Mouse (Mus musculus) heart, embryonic 16.5 days (tissue): ENCODE results near the gene Dnajb12. TPM values are rescaled to one million over a fixed set of nuclear protein-coding genes. Genes with fewer than 3 reads are reported as not detected.
A peak's percentile ranks its signal among the peaks of the same experiment; 100 is the strongest.

Source experiments
- ATAC-seq: fragments of 200-750 bp; cut with Nextera tagmentation; replicated peaks from 2 replicates; pipeline ENCODE4 v1.8.0; 2017; ENCODE audit warnings: moderate number of reproducible peaks; ENCODE audit not compliant: insufficient read depth, low FRiP score; ENCODE audit errors: extremely low read depth
- H3K27ac ChIP-seq: fragments of 300-500 bp; sonication (generic); 2 replicates; pipeline ENCODE4 v1.5.1; 2014; ENCODE audit warnings: mild to moderate bottlenecking, low read length, control low read depth, moderate library complexity
- H3K27me3 ChIP-seq: fragments of 300-500 bp; sonication (generic); 2 replicates; pipeline ENCODE4 v1.6.1; 2014; ENCODE audit warnings: low read length, mixed read lengths; ENCODE audit not compliant: control insufficient read depth, insufficient read depth
- H3K36me3 ChIP-seq: fragments of 300-500 bp; sonication (generic); 2 replicates; pipeline ENCODE4 v1.6.1; 2014; ENCODE audit not compliant: control insufficient read depth, insufficient read depth
- H3K4me1 ChIP-seq: fragments of 300-500 bp; sonication (generic); 2 replicates; pipeline ENCODE4 v1.6.1; 2014; ENCODE audit warnings: low read length, mixed read lengths; ENCODE audit not compliant: control insufficient read depth, insufficient read depth
- H3K4me2 ChIP-seq: fragments of 300-500 bp; sonication (generic); 2 replicates; pipeline ENCODE4 v1.6.1; 2014; ENCODE audit warnings: low read depth, mild to moderate bottlenecking, control low read depth, low read length
- H3K4me3 ChIP-seq: fragments of 300-500 bp; sonication (generic); 2 replicates; pipeline ENCODE4 v1.5.1; 2014; ENCODE audit warnings: mild to moderate bottlenecking, control low read depth, low read length
- H3K9ac ChIP-seq: fragments of 300-500 bp; sonication (generic); 2 replicates; pipeline ENCODE4 v1.6.1; 2014; ENCODE audit warnings: low read length, control low read depth
- H3K9me3 ChIP-seq: fragments of 300-500 bp; sonication (generic); replicated peaks from 2 replicates; pipeline ENCODE4 v1.6.1; 2016; ENCODE audit warnings: low read length; ENCODE audit not compliant: control insufficient read depth
- WGBS: fragments of 180-500 bp; shearing (Covaris S2); extraction: QIAGEN DNeasy Blood & Tissue Kit; methylation state at CpG from one replicate; pipeline ENCODE4 v1.1.7; 2014; 5-methylcytosine and 5-hydroxymethylcytosine counted together
- polyA plus RNA-seq: library from polyadenylated mRNA; unstranded; fragments of >200 nt; fragmentation: Nextera tagmentation; extraction: Ambion mirVana; gene quantifications from 2 replicates; pipeline ENCODE4 v1.2.1, GENCODE M21; 2015

Gene Dnajb12
- polyA plus RNA-seq, 1 experiment from 2014 or later: 26.3 TPM

DNA sequence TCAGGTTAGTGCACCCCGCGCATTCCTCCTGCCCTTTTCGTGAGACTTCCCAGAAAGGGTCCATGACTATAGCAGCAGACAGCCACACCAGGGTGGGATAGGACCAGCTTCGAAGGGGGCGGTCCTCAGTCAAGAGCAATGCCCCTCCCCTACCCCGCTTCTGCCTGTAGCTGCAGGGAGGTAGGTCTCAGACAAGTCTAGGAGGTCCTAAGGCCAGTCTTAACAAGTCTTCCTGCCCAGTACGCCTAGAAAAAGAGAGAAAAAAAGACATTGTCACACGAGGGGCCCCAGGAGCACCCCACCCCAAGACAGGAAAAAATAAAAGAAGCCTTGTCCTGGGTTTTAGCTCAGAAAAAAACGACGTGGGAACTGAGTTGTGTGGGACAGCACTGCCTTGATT is 37.3 kb downstream of the Dnajb12 start:
- ATAC-seq: peak; percentile 86
- H3K27me3 ChIP-seq: no peaks in the 10 kb centered on the region
- peak overlapping the region; percentile 98 for H3K27ac ChIP-seq
- WGBS: 2% methylated on average over 10 of the region's 10 CpGs
- H3K9me3 ChIP-seq: no peaks in the 10 kb centered on the region
- H3K4me3 ChIP-seq: peak overlapping the region; percentile 36
- H3K4me1 ChIP-seq: peaks cover 46% of the 10 kb centered on the region
- no peaks in the 10 kb centered on the region for H3K36me3 ChIP-seq
- H3K4me2 ChIP-seq: peak overlapping the region; percentile 70
- peak overlapping the region; percentile 70 for H3K9ac ChIP-seq

GRCm38 (mm10) chr10:59918111-59918510 is 38.8 kb downstream of the Dnajb12 start:
- peaks cover 46% of the 10 kb centered on the region for H3K4me1 ChIP-seq
- H3K4me3 ChIP-seq: no peak overlapping the region
- no peaks in the 10 kb centered on the region for H3K9me3 ChIP-seq
- no peak overlapping the region for H3K27ac ChIP-seq
- no peak overlapping the region for H3K4me2 ChIP-seq
- WGBS: 89% methylated on average over 4 of the region's 4 CpGs
- no peak for ATAC-seq
- H3K27me3 ChIP-seq: no peaks in the 10 kb centered on the region
- no peaks in the 10 kb centered on the region for H3K36me3 ChIP-seq
- no peak overlapping the region for H3K9ac ChIP-seq

- Histone ChIP-seq H3K9me3 (no peaks in the 10 kb centered on the region), H3K27ac (peak overlapping the region; percentile 91), H3K36me3 (no peaks in the 10 kb centered on the region), H3K27me3 (no peaks in the 10 kb centered on the region), H3K4me3 (no peak overlapping the region), H3K9ac (no peak overlapping the region; the same call in 1 of the 2 replicates), H3K4me2 (no peak overlapping the region), H3K4me1 (peaks cover 52% of the 10 kb centered on the region)
- WGBS: 44% methylated on average over 15 of the region's 15 CpGs
- no peak for ATAC-seq
These were observed 40.3 kb downstream of the Dnajb12 start for GRCm38 (mm10) chr10:59919494-59920181.

GRCm38 (mm10) chr10:59920485-59920809 is 41.1 kb downstream of the Dnajb12 start:
- H3K27me3 ChIP-seq: no peaks in the 10 kb centered on the region
- peak overlapping the region; percentile 91 for H3K27ac ChIP-seq
- no peaks in the 10 kb centered on the region for H3K9me3 ChIP-seq
- no peaks in the 10 kb centered on the region for H3K36me3 ChIP-seq
- WGBS: 30% methylated on average over 7 of the region's 7 CpGs
- peak overlapping the region; percentile 52 for H3K4me3 ChIP-seq
- peak overlapping the region; percentile 68 for H3K9ac ChIP-seq
- peak overlapping the region; percentile 76 for H3K4me2 ChIP-seq
- H3K4me1 ChIP-seq: peaks cover 49% of the 10 kb centered on the region
- ATAC-seq: no peak

DNA sequence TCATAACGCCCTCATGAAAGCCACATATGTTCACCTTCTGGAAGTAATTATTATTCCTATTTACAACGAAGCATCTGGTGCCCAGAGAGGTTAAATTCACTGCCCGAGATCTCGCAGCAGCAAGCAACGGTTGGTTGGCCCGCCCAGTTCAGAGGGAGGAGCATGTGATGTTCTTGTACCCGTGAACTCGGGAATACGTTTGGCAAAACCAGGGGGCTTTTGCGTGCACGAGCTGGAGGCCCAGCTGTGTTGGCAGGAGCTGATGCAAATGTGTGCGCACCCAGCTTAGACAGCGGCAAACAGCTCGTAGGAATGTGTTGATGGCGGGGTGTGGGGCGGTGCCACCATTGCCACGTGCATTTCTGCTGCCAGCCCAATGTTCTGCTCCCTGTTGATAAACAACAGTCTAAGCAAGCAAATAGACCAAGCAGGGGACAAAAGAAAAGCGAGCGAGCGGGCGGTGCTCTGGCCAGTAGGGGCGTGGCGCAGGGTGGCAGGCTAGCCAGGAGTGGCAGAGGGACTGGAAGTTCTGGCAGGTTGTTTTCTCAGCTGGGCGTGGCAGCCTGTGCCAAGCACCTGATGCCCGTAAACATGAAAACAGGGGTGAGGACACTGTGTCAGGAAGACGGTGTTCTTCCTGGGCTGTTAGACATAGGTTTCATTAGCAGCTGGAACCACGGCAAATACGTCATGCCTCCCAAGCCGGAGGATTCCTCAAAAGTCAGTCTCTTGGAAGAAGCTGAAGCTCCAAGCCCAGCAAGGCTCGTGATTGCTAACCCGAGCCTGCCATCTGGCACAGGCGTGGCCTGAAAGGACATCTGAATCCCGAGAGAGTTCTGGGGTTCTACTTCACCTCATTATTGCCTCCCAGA is 41.7 kb downstream of the Dnajb12 start:
- H3K4me1 ChIP-seq: peaks cover 43% of the 10 kb centered on the region
- peak; percentile 41 for ATAC-seq
- no peaks in the 10 kb centered on the region for H3K36me3 ChIP-seq
- 7% methylated on average over 33 of the region's 33 CpGs for WGBS
- peak overlapping the region; percentile 68 for H3K9ac ChIP-seq
- peak overlapping the region; percentile 91 for H3K27ac ChIP-seq
- H3K9me3 ChIP-seq: no peaks in the 10 kb centered on the region
- H3K4me3 ChIP-seq: peak overlapping the region; percentile 52
- no peaks in the 10 kb centered on the region for H3K27me3 ChIP-seq
- H3K4me2 ChIP-seq: peak overlapping the region; percentile 76

GRCm38 (mm10) chr10:59923493-59923892 is 44.1 kb downstream of the Dnajb12 start:
- no peak for ATAC-seq
- WGBS: 91% methylated on average over 2 of the region's 2 CpGs

DNA sequence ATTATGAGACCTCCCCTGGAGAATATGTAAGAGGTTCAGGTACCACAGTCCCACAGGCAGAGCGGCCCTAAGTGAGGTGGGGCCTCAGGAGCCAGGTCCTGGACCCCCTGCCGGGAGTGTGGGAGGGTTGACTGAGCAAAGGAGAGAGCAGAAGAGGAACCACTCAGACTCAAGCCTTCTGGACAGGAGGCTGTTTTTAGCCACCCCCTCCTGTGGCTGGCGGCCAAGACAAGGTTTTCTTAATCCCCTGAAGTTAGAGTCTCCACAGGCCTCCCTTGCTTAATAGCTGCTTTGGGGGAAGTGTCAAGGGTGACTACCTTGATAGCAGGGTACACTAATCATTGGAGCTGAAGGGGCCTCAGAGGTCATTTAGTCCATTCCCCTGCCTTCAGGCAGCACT is 44.9 kb downstream of the Dnajb12 start:
- H3K4me3 ChIP-seq: no peak overlapping the region

More at GRCm38 (mm10) chr10:59923493-59923892, 44.1 kb downstream of the Dnajb12 start:
- Histone ChIP-seq H3K36me3 (no peaks in the 10 kb centered on the region), H3K9me3 (no peaks in the 10 kb centered on the region), H3K4me1 (peaks cover 32% of the 10 kb centered on the region), H3K27ac (no peak overlapping the region), H3K9ac (no peak overlapping the region), H3K27me3 (no peaks in the 10 kb centered on the region), H3K4me3 (no peak overlapping the region), H3K4me2 (no peak overlapping the region)

DNA sequence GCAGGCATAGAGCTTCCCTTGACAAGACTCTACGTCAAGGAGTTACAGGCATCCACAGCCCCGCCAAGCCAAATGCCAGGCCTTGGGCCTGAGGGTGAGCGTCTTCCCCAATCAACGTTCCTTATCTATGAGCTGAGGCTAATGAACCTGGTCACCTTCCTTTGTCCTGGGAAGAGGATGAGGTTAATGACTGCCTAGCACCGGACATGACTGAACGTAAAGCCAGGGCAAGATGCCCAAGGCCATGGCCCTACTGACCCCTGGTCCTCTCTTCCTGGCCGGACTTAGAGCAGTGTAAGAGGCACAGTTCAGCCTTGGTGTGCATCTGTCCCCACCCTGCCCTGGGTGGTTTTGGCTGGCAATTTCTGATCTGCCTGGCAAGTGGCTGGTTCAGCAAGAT is 49.8 kb downstream of the Dnajb12 start:
- no peaks in the 10 kb centered on the region for H3K27me3 ChIP-seq
- 81% methylated on average over 7 of the region's 7 CpGs for WGBS

More for the DNA sequence above, 44.9 kb downstream of the Dnajb12 start:
- no peak overlapping the region for H3K4me2 ChIP-seq
- H3K27ac ChIP-seq: no peak overlapping the region
- no peaks in the 10 kb centered on the region for H3K36me3 ChIP-seq
- 20% methylated on average over 3 of the region's 3 CpGs for WGBS
- no peaks in the 10 kb centered on the region for H3K9me3 ChIP-seq
- no peaks in the 10 kb centered on the region for H3K27me3 ChIP-seq
- no peak overlapping the region for H3K9ac ChIP-seq
- H3K4me1 ChIP-seq: peaks cover 30% of the 10 kb centered on the region
- no peak for ATAC-seq

GRCm38 (mm10) chr10:59930996-59931395 is 51.6 kb downstream of the Dnajb12 start:
- Histone ChIP-seq H3K4me2 (no peak overlapping the region), H3K4me3 (no peak overlapping the region), H3K27ac (no peak overlapping the region), H3K36me3 (no peaks in the 10 kb centered on the region), H3K9me3 (no peaks in the 10 kb centered on the region), H3K27me3 (no peaks in the 10 kb centered on the region), H3K9ac (no peak overlapping the region), H3K4me1 (peaks cover 3% of the 10 kb centered on the region; the same call in 1 of the 2 replicates)
- ATAC-seq: no peak
- 39% methylated on average over 10 of the region's 10 CpGs for WGBS

More for the DNA sequence above, 49.8 kb downstream of the Dnajb12 start:
- Histone ChIP-seq H3K9ac (no peak overlapping the region), H3K4me3 (no peak overlapping the region), H3K4me1 (peaks cover 7% of the 10 kb centered on the region), H3K27ac (no peak overlapping the region), H3K4me2 (no peak overlapping the region), H3K9me3 (no peaks in the 10 kb centered on the region), H3K36me3 (no peaks in the 10 kb centered on the region)
- no peak for ATAC-seq
